Mouse (Mus musculus): ENCODE measurements around the gene Ror2.
A peak's percentile ranks its signal among the peaks of the same experiment; 100 is the strongest.

Ror2 gene

GRCm38 (mm10) chr13:53258497-53258896 is 27.4 kb downstream of the Ror2 start:
- peaks cover 35% of the 10 kb centered on the region for H3K4me1 ChIP-seq (replicated peaks; ENCODE audit: low read depth, low read length)
- TF ChIP-seq NANOG (IDR thresholded peaks at IDR 0.05; ENCODE audit: borderline replicate concordance, low read length) (no peak), POU5F1 (IDR thresholded peaks at IDR 0.05; ENCODE audit: borderline replicate concordance, low read length) (no peak), CTCF (conservative IDR thresholded peaks at IDR 0.05; ENCODE audit: low read length) (no peak)

GRCm38 (mm10) chr13:53253255-53253654 is 32.7 kb downstream of the Ror2 start:
- Histone ChIP-seq H3K4me1 (replicated peaks; ENCODE audit: low read depth, low read length) (peaks cover 23% of the 10 kb centered on the region), H3K9me3 (ENCODE audit: low read length) (no peaks in the 10 kb centered on the region), H3K4me3 (replicated peaks; ENCODE audit: low read length) (no peak overlapping the region), H3K27me3 (ENCODE audit: insufficient read depth, low read length) (peaks cover 3% of the 10 kb centered on the region; the same call in 1 of the 2 replicates), H3K36me3 (ENCODE audit: insufficient read depth, low read length) (no peaks in the 10 kb centered on the region)
- no peak for TF ChIP-seq CTCF (conservative IDR thresholded peaks at IDR 0.05; ENCODE audit: low read length)

More at GRCm38 (mm10) chr13:53258497-53258896, 27.4 kb downstream of the Ror2 start:
- Histone ChIP-seq H3K27me3 (ENCODE audit: insufficient read depth, low read length) (peaks cover 3% of the 10 kb centered on the region; the same call in 1 of the 2 replicates), H3K36me3 (ENCODE audit: insufficient read depth, low read length) (no peaks in the 10 kb centered on the region), H3K4me3 (replicated peaks; ENCODE audit: low read length) (no peak overlapping the region), H3K9me3 (ENCODE audit: low read length) (no peaks in the 10 kb centered on the region)

- no peaks in the 10 kb centered on the region for H3K9me3 ChIP-seq (ENCODE audit: low read length)
- H3K27me3 ChIP-seq (ENCODE audit: insufficient read depth, low read length) = peaks cover 22% of the 10 kb centered on the region
- TF ChIP-seq POU5F1 (IDR thresholded peaks at IDR 0.05; ENCODE audit: borderline replicate concordance, low read length) (no peak), CTCF (conservative IDR thresholded peaks at IDR 0.05; ENCODE audit: low read length) (no peak), NANOG (IDR thresholded peaks at IDR 0.05; ENCODE audit: borderline replicate concordance, low read length) (no peak)
- peaks cover 22% of the 10 kb centered on the region for H3K4me1 ChIP-seq (replicated peaks; ENCODE audit: low read depth, low read length)
- H3K4me3 ChIP-seq (replicated peaks; ENCODE audit: low read length) = peak overlapping the region; percentile 37; the same call in 1 of the 2 replicates
- no peaks in the 10 kb centered on the region for H3K36me3 ChIP-seq (ENCODE audit: insufficient read depth, low read length)
Measured at GRCm38 (mm10) chr13:53248586-53249401, 37.1 kb downstream of the Ror2 start.

- Histone ChIP-seq H3K9me3 (ENCODE audit: low read length) (no peaks in the 10 kb centered on the region), H3K4me3 (replicated peaks; ENCODE audit: low read length) (no peak overlapping the region), H3K4me1 (replicated peaks; ENCODE audit: low read depth, low read length) (peaks cover 27% of the 10 kb centered on the region), H3K27me3 (ENCODE audit: insufficient read depth, low read length) (peaks cover 22% of the 10 kb centered on the region), H3K36me3 (ENCODE audit: insufficient read depth, low read length) (no peaks in the 10 kb centered on the region)
- TF ChIP-seq NANOG (IDR thresholded peaks at IDR 0.05; ENCODE audit: borderline replicate concordance, low read length) = no peak
- TF ChIP-seq CTCF (conservative IDR thresholded peaks at IDR 0.05; ENCODE audit: low read length) = no peak
- TF ChIP-seq POU5F1 (IDR thresholded peaks at IDR 0.05; ENCODE audit: borderline replicate concordance, low read length) = no peak
Measured at GRCm38 (mm10) chr13:53248080-53248479, 37.8 kb downstream of the Ror2 start.

GRCm38 (mm10) chr13:53247175-53247574 is 38.7 kb downstream of the Ror2 start:
- H3K9me3 ChIP-seq (ENCODE audit: low read length) = peaks cover 6% of the 10 kb centered on the region
- H3K4me1 ChIP-seq (replicated peaks; ENCODE audit: low read depth, low read length) = peaks cover 27% of the 10 kb centered on the region
- TF ChIP-seq CTCF (conservative IDR thresholded peaks at IDR 0.05; ENCODE audit: low read length) (no peak), NANOG (IDR thresholded peaks at IDR 0.05; ENCODE audit: borderline replicate concordance, low read length) (no peak), POU5F1 (IDR thresholded peaks at IDR 0.05; ENCODE audit: borderline replicate concordance, low read length) (no peak)
- 0 out of 2 replicates have a peak, but pooled peaks cover 3% of the 10 kb centered on the region for H3K36me3 ChIP-seq (ENCODE audit: insufficient read depth, low read length)
- no peak overlapping the region for H3K4me3 ChIP-seq (replicated peaks; ENCODE audit: low read length)
- H3K27me3 ChIP-seq (ENCODE audit: insufficient read depth, low read length) = peaks cover 22% of the 10 kb centered on the region

GRCm38 (mm10) chr13:53244151-53244550 is 41.8 kb downstream of the Ror2 start:
- Histone ChIP-seq H3K4me1 (replicated peaks; ENCODE audit: low read depth, low read length) (peaks cover 18% of the 10 kb centered on the region), H3K4me3 (replicated peaks; ENCODE audit: low read length) (no peak overlapping the region), H3K9me3 (ENCODE audit: low read length) (peaks cover 6% of the 10 kb centered on the region), H3K27me3 (ENCODE audit: insufficient read depth, low read length) (peaks cover 28% of the 10 kb centered on the region), H3K36me3 (ENCODE audit: insufficient read depth, low read length) (0 out of 2 replicates have a peak, but pooled peaks cover 3% of the 10 kb centered on the region)
- TF ChIP-seq POU5F1 (IDR thresholded peaks at IDR 0.05; ENCODE audit: borderline replicate concordance, low read length) (no peak), NANOG (IDR thresholded peaks at IDR 0.05; ENCODE audit: borderline replicate concordance, low read length) (no peak), CTCF (conservative IDR thresholded peaks at IDR 0.05; ENCODE audit: low read length) (no peak)

GRCm38 (mm10) chr13:53237455-53237854 is 48.5 kb downstream of the Ror2 start:
- Histone ChIP-seq H3K36me3 (ENCODE audit: insufficient read depth, low read length) (0 out of 2 replicates have a peak, but pooled peaks cover under 1% of the 10 kb centered on the region), H3K4me1 (replicated peaks; ENCODE audit: low read depth, low read length) (peaks cover 50% of the 10 kb centered on the region), H3K4me3 (replicated peaks; ENCODE audit: low read length) (no peak overlapping the region), H3K27me3 (ENCODE audit: insufficient read depth, low read length) (peaks cover 39% of the 10 kb centered on the region), H3K9me3 (ENCODE audit: low read length) (peaks cover 20% of the 10 kb centered on the region)
- TF ChIP-seq CTCF (conservative IDR thresholded peaks at IDR 0.05; ENCODE audit: low read length) (no peak), POU5F1 (IDR thresholded peaks at IDR 0.05; ENCODE audit: borderline replicate concordance, low read length) (no peak), NANOG (IDR thresholded peaks at IDR 0.05; ENCODE audit: borderline replicate concordance, low read length) (no peak)

- H3K9me3 ChIP-seq (ENCODE audit: low read length) = peaks cover 17% of the 10 kb centered on the region
- 0 out of 2 replicates have a peak overlapping the region, but pooled peaks have one; percentile 3 for H3K4me3 ChIP-seq (replicated peaks; ENCODE audit: low read length)
- H3K4me1 ChIP-seq (replicated peaks; ENCODE audit: low read depth, low read length) = peaks cover 58% of the 10 kb centered on the region
- peaks cover 43% of the 10 kb centered on the region for H3K27me3 ChIP-seq (ENCODE audit: insufficient read depth, low read length)
- H3K36me3 ChIP-seq (ENCODE audit: insufficient read depth, low read length) = no peaks in the 10 kb centered on the region
- no peak for TF ChIP-seq NANOG (IDR thresholded peaks at IDR 0.05; ENCODE audit: borderline replicate concordance, low read length)
- TF ChIP-seq POU5F1 (IDR thresholded peaks at IDR 0.05; ENCODE audit: borderline replicate concordance, low read length) = no peak
- TF ChIP-seq CTCF (conservative IDR thresholded peaks at IDR 0.05; ENCODE audit: low read length) = no peak
Measured at GRCm38 (mm10) chr13:53236434-53237401, 49.2 kb downstream of the Ror2 start.

Data from E14TG2a.4 (cell line).